Mouse (Mus musculus) splenic B cell, adult 2 months (primary cell): ENCODE measurements around the gene Ephb4.

Experiments used
- DNase-seq: peaks from one replicate; pipeline ENCODE4 v3.0.0-alpha.2; 2011; ENCODE audit warnings: low read depth, low spot score
- H3K27me3 ChIP-seq: 2 replicates; pipeline ENCODE4 v1.6.1; 2012; ENCODE audit warnings: mild to moderate bottlenecking, low read length, moderate library complexity, mixed read lengths; ENCODE audit not compliant: control insufficient read depth, poor library complexity, insufficient read depth, severe bottlenecking
- H3K36me3 ChIP-seq: 2 replicates; pipeline ENCODE4 v1.6.1; 2012; ENCODE audit warnings: mild to moderate bottlenecking, low read length, moderate library complexity, mixed read lengths; ENCODE audit not compliant: control insufficient read depth, poor library complexity, insufficient read depth, severe bottlenecking

The Ephb4 gene

DNA sequence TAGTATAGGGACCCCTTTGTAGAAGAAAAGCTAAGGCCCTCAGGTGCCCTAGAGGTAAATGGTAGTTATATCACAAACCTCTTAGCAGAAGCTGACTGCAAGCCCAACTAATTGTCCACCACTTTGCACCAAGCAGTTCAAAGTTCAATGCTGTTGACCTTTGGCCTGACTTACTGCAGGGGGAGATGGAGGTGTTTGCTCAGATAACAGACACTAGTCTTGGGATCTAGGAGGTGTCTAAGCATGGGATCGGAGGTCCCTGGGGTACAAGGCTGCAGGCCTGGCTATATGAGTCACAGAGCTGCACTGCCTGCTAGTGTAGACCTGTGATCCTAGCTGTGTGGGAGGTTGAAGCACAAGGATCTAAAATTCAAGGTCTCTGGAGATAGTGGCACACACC lies 31.3 kb upstream of the Ephb4 start:
- Histone ChIP-seq H3K27me3 (no peaks in the 10 kb centered on the region), H3K36me3 (0 out of 2 replicates have a peak, but pooled peaks cover 3% of the 10 kb centered on the region)
- no peak for DNase-seq

DNA sequence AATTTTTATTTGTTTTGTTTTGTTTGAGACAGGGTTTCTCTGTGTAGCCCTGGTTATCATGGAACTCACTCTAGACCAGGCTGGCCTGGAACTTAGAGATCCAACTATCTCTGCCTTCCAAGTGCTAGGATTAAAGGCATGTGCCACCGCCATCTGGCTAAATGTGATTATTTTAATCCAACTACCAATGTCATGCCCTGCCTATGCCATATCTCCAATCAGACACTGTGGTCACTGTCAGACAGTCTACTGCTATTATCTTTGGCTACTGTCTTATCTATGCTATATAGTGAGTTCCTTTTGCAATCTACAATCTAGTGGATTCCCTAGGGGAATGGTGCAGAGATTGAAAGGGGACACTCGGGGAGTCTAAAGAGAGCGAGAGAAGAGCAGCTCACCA lies 28.9 kb upstream of the Ephb4 start:
- H3K36me3 ChIP-seq = peaks cover 3% of the 10 kb centered on the region; the same call in 1 of the 2 replicates
- no peak for DNase-seq
- no peaks in the 10 kb centered on the region for H3K27me3 ChIP-seq

DNA sequence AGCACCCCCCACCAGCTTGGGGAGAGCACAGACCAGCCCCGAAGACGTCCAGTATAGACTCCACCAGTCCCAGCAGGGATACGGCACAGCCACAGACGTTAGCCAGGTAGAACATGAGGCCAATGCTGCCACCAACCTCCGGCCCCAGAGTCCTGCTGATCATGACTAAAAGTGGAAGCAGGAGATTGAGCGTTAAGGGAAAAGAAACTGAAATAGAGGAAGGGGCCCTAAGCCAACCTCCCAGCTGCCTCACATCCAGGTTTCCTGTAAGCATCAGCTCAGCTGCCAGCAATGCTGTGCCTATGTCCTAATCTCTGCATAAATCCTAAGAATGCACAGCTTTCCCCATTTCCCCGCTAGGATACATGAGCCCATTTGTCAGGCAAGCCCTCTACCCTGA lies 19.0 kb upstream of the Ephb4 start:
- peaks cover 2% of the 10 kb centered on the region; the same call in 1 of the 2 replicates for H3K36me3 ChIP-seq

DNA sequence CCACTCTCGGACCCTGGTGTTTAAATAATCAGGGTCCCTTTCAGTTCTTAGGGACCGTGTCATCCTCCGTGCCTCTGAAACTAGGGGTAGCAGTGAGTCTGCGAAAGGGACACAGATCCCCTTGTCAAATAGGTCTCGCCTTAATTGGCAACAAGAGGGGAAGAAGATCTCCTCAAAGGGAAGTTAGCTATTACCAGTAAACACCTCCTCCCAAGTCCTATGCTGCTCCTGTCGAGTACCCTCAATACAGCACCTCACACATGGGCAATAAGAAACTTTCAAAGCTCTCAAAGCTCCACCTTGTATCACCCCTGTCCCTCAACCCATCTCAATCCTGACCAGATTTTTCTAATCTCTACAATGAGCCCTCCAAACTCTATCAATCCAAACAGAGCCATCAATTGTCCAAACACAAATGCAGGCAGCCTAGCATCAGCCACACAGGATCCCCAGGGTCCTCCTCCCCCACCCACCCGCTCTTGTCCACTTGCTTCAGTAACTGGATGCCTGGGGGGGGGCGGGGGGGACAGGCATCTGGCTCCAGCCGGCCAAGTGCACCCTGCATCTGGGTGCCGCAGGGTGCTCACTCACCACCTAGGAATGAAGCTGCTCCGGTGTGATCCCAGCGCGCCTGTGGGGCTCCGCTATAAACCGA lies 16.9 kb upstream of the Ephb4 start:
- DNase-seq = no peak
- no peaks in the 10 kb centered on the region; the same call in 1 of the 2 replicates for H3K36me3 ChIP-seq
- H3K27me3 ChIP-seq = no peaks in the 10 kb centered on the region

More for the DNA sequence above, 19.0 kb upstream of the Ephb4 start:
- H3K27me3 ChIP-seq = no peaks in the 10 kb centered on the region
- DNase-seq = no peak

DNA sequence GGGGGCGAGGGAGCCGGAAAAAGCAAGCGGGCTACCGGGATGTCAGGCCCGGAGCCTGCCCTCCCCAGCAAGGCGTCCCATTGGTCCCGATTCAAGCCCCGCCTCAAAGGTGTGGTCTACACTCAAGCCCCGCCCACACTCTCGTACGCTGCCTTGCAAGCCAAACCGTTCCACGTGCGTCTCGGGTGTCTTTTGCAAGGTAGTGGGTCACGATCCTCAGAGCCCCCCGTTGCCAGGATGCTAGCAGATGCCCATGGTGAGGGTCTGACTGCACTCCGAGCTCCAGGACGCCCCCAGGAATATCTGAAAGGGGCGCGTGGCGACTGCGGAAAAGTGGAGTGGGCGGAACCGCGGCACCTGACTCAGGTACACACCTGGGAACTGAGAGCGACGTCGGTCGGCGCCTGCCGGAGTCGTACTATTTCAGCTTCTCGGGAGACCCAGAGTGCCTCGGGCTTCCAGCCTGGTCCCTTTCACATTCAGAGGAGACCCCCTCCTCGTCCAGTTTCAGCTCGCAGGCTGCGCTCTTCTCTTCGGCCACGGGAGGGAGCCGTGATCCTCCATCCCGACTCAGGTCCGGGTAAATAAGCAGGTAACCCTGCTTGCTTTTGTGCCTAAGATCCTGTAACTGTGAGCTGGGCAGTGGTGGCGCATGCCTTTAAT lies 16.3 kb upstream of the Ephb4 start, which contains the start of gene Slc12a9:
Slc12a9 (minus strand) TSS at position 86 of the 663 bp plus-strand sequence.
- peak; percentile 94 for DNase-seq
- H3K36me3 ChIP-seq = no peaks in the 10 kb centered on the region; the same call in 1 of the 2 replicates
- no peaks in the 10 kb centered on the region for H3K27me3 ChIP-seq

DNA sequence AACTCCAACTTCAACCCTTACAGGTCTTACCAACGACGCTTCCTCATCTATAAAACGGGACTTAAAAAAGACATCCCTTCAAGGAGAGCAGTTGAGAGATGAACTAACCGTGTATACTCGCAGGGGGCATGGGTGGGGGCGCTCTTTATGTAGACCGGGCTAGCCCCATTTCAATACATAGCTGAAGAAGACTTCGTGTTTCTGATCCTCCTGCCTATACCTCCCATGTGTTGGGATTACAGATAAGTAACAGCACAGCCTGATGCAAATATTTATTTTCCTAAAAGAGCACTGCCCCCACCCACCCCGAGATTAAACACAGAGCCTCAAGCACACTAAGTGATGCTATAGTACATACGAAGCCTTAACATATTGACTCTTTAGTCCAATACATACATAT lies 15.6 kb upstream of the Ephb4 start:
- H3K36me3 ChIP-seq = no peaks in the 10 kb centered on the region; the same call in 1 of the 2 replicates
- DNase-seq = no peak
- H3K27me3 ChIP-seq = no peaks in the 10 kb centered on the region

DNA sequence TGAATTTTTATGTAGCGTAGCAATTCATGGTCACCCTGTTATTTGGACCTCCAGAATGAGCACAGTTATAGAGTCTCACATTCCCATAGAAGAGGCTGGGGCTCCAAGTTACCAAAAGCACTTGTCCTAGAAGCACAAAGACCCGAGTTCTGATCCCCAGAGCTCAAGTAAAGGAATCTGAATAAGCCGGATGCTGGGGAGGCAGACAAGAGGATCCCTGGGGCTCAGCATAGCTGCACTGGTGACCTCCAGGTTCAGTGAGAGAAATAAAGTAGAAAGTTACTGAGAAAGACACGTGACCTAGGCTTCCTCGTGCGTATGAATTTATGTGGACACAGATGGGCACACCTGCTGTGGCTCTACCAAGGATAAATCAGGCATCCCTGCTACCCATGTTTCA lies 14.8 kb upstream of the Ephb4 start:
- Histone ChIP-seq H3K27me3 (no peaks in the 10 kb centered on the region), H3K36me3 (no peaks in the 10 kb centered on the region; the same call in 1 of the 2 replicates)
- DNase-seq = no peak

DNA sequence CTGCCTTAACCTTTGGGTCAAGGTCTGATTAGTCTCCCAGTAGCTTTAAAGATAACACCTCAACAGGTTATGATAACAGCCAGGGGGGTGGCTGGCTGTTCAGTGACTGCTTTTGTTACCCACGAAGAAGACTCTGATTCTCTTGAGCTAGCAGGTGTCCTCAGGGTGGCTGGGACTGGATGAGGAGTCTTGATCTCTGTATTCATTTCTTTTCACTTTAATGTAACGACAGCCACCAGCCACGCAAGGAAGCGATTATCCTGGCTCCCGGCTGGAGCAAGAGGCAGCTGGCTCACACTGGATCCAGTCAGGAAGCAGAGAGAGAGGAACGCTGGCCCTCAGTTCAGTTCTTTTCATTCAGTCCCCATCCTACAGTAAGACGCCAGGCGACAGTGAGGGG lies 12.7 kb upstream of the Ephb4 start:
- no peaks in the 10 kb centered on the region for H3K27me3 ChIP-seq

DNA sequence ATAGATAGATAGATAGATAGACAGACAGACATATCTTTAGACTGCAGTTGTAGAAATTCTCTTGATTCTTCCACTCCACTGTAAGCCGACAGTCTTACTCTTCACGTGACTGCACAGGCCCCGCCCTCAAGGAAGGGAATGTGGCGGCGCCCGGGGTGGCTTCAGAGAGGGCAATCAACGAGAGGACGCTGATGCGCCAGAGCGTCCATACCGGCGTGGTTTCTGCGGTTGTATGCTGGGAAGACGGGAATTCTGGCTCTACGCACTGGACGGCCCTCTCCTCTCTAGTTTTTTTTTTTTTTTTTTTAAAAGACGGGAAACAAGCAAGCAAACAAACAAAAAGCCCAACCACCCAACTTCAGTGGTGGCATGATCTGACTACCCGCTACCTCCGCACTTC lies 11.7 kb upstream of the Ephb4 start:
- peak; percentile 75 for DNase-seq
- Histone ChIP-seq H3K36me3 (no peaks in the 10 kb centered on the region), H3K27me3 (no peaks in the 10 kb centered on the region)

More for the DNA sequence above, 12.7 kb upstream of the Ephb4 start:
- no peaks in the 10 kb centered on the region for H3K36me3 ChIP-seq
- no peak for DNase-seq

DNA sequence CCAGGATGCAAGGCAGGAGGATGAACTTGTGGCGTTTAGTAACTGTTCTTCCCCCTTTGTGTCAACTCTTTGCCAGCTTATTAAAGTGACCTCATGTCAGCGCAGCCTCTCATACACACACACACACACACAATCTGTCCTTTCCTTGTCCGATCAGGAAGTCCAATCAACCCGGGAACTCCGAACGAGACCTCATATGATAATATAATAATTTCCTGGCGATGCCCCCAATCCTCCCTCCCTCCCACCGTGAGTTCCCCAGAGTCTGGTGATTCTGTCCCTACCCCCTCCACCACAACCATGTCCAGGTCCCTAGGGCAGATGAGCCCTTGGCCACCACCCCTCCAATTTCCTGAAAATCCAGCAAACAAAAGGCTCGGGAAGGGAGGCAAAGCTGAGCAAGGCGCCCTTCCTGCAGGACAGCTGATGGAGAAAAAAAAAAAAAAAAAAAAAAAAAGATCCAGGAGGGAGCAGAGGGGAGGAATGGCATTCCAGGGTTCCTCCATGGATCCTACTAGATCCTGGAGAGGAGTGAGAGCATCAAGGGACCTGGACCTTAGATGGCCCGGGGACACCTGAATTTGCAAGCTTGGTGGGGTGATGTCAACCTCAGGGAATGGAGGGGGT lies 11.1 kb upstream of the Ephb4 start:
- no peak for DNase-seq
- H3K27me3 ChIP-seq = no peaks in the 10 kb centered on the region
- no peaks in the 10 kb centered on the region for H3K36me3 ChIP-seq

DNA sequence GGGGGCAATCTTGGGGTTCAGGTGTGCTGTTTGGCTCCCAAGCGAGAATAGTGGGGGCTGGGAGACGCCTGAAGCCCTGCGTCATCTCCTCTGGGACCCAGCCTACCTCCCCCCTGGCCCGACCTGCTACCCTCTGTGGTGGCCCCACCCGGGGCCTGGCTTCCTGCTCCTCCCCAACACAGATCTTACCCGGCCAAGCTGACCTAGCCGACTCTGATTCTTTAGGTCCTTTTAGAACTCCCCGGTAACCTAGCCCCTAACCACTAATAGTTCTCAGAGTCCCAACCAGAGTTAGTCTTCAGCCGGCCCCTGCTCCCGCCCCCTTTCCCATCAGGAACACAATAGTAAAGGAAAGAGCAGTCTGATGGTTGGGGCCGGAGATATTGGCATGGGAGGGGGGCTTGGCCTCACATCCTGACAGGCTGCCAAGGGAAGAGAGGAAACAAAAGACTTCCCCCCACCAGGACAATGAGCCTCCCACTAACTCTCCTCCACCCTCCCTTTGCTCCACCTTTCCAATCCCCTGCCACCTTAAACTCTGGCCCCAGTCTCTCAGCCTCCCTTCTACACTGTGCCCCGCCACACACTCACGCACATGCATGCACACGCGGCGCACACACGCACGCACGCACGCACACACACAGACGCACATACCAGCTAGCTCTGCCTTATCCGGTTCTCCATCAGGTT lies 10.5 kb upstream of the Ephb4 start:
- no peaks in the 10 kb centered on the region for H3K36me3 ChIP-seq
- DNase-seq = peak; percentile 30
- H3K27me3 ChIP-seq = no peaks in the 10 kb centered on the region

DNA sequence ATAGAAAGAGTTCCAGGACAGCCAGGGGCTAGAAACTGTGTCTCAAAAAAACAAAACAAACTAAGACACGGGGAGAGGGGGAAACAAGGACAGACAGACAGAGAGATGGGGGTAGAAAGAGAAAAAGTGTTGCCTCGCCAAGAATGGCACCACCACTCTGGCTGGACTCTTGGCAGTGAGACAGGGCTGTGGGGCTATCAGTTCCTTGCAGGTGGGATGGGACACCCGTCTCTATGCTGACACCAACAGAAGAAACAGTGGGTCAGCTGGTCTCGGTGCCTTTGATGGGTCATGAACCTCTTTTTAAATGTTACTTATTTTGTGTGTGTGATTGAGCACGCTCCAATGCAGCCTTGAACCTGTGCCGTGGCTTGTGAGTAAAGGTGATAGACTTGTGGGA lies 9.7 kb upstream of the Ephb4 start:
- no peak for DNase-seq
- no peaks in the 10 kb centered on the region for H3K36me3 ChIP-seq
- H3K27me3 ChIP-seq = no peaks in the 10 kb centered on the region

DNA sequence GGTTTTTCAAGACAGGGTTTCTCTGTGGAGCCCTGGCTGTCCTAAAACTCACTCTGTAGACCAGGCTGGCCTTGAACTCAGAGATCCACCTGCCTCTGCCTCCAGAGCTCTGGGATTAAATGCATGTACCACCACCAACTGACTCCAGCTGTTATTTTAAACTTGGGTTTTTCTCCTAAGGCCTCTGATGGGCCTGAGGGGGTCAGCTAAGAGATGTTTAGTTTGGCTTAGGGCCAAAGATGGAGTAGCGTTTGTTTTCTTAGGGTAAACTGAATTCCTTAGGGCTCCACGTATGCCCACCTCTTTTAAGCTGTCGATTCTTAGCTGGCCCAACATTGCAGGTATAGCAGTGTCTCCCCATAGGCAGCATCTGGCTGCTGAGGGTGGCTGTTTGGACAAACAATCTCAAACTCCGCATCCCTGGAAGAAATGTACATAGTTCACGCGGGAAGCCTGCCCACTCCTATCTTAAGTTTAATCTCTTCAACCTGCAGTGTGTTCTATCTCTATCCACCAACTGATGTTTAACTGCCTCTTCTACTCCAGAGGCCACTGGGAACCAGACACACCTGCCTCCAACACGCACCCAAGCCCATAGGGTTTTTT lies 7.4 kb upstream of the Ephb4 start:
- Histone ChIP-seq H3K36me3 (no peaks in the 10 kb centered on the region), H3K27me3 (no peaks in the 10 kb centered on the region; the same call in 1 of the 2 replicates)
- DNase-seq = no peak

DNA sequence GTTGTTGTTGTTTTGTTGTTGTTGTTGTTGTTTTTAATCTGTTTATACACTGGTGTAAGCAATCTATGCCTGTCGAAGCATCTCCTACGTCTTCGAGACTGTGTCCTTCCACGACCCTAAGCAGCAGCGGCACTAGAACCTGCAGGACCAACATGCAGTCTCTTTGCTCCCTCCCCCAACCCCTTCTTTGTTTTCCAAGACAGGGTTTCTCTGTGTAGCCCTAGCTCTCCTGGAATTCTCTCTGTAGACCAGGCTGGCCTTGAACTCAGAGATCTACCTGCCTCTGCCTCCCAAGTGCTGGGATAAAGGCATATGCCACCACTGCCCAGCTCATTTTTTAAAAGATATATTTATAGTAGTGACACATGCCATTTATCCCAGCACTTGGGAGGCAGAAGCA lies 6.5 kb upstream of the Ephb4 start:
- no peaks in the 10 kb centered on the region; the same call in 1 of the 2 replicates for H3K27me3 ChIP-seq
- no peak for DNase-seq
- H3K36me3 ChIP-seq = no peaks in the 10 kb centered on the region
